Mouse (Mus musculus) thymus, adult 2 months (tissue): ENCODE data around the gene Dock1.

Experiments used
- CTCF ChIP-seq: fragments of 200-500 bp; IDR thresholded peaks from 2 replicates; pipeline ENCODE4 v1.5.1; 2012; ENCODE audit warnings: mild to moderate bottlenecking, control low read depth, low read length, moderate library complexity, borderline replicate concordance; ENCODE audit not compliant: control insufficient read depth, poor library complexity, insufficient read depth; ENCODE audit errors: extremely low read depth
- POLR2A ChIP-seq: fragments of 200-500 bp; IDR thresholded peaks from 2 replicates; pipeline ENCODE4 v1.6.1; 2012; ENCODE audit warnings: mild to moderate bottlenecking, low read length, control low read depth, moderate library complexity; ENCODE audit not compliant: control insufficient read depth, poor library complexity, insufficient read depth; ENCODE audit errors: extremely low read depth

- TF ChIP-seq POLR2A (no peak), CTCF (no peak)
Measured at GRCm38 (mm10) chr7:134725551-134726529, 55.4 kb downstream of the Dock1 start.
